Mouse (Mus musculus): ENCODE measurements around the gene Smim6. TPM values are rescaled to one million over a fixed set of nuclear protein-coding genes. Genes with fewer than 3 reads are reported as not detected.

Smim6 gene
- polyA plus RNA-seq, 1 experiment, result 5.7 TPM

DNA sequence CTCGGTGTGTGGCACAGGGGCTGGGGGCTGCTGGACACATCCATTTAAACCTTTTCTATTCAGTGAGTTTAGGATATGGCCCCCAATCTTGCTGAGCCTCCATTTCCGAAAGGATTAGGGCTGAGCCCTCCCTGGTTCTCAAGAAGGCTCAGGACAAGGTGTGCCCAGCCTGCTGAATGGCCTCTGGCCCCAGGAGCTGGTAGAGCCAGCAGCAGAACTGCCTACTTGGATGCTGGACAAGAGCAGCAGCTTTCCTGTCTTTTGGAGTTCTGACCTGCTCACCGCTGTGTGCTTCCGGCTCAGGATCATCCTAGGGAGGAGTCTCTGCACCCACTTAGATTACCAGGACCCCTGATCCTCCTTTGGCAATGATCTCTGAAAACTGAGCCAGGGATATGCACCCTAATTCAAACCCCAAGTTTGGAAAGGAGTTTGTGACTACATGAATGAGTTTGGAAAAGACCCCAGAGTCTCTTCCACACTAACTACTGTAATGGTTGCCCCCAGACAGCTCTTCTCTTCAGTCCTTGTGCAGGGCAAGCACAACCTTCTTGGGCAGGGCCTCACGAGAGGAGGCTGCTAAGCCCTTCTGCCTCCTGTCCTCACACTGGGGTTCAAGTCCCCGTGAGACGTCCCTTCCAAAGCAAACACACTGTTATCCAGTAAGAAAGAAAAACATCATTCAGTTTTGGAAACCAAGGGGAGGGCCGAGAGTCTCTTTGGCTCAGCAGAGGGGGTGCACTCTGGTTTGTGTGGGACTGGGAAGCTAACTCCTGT is 11.1 kb upstream of the Smim6 start:
- no peaks in the 10 kb centered on the region for H3K27me3 ChIP-seq (replicated peaks; ENCODE audit: control insufficient read depth, insufficient read depth, low read length)
- H3K27ac ChIP-seq (ENCODE audit: insufficient read depth, low read depth, low read length), result peak overlapping the region; percentile 98
- TF ChIP-seq CTCF (conservative IDR thresholded peaks at IDR 0.05; ENCODE audit: insufficient read depth, insufficient read length, low read depth, low read length) (no peak), POLR2A (IDR thresholded peaks at IDR 0.05; ENCODE audit: low read depth, low read length) (no peak)
- 44% methylated on average over 8 of the region's 8 CpGs for WGBS
- DNase-seq, result peak; percentile 77
- H3K36me3 ChIP-seq (ENCODE audit: control insufficient read depth, insufficient read depth, low read length), result no peaks in the 10 kb centered on the region
- peaks cover 48% of the 10 kb centered on the region for H3K4me1 ChIP-seq (ENCODE audit: control insufficient read depth, insufficient read depth, low read length)
- H3K4me3 ChIP-seq (ENCODE audit: insufficient read depth, low read depth, low read length), result peak overlapping the region; percentile 57

DNA sequence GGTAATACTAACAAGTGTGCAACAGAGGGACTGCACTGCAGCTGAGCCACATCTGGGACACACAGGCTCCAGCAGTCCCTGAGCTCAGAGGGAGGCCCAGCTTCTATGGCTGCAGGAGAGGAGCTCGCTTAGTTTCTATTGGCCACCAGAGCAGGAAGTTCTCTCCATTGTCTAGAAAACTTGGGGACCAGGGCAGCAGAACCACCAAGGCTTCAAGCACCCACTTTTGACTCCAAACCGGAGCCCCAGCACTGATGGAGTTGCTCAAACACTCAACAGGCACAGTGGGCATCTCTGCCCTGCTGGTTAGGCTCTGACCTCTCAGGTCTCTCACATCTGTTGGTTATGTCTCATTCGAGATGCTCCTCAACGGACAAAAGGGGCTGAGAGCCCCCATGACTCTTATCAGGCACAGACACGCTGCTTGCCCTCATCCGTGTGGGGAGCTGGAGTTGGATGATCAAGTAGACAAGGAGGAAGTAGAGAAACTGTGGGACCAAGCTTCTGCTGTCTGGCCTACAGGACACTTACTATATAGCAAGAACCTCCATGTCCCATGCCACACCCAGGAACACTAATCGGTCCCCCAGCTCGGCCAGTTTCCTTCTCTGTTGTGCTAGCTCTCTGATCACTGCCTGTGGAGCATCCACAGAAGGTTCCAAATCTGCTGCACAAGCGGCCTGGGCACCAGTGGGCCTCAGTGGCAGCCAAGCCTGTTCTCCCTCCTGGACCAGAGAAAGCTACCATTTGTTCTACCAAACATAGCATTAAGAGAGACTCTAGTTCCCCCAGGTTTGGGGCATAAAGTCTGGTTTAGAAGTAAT is 10.3 kb upstream of the Smim6 start:
- no peaks in the 10 kb centered on the region for H3K27me3 ChIP-seq (replicated peaks; ENCODE audit: control insufficient read depth, insufficient read depth, low read length)
- peak overlapping the region; percentile 57; the same call in 1 of the 2 replicates for H3K4me3 ChIP-seq (ENCODE audit: insufficient read depth, low read depth, low read length)
- H3K27ac ChIP-seq (ENCODE audit: insufficient read depth, low read depth, low read length), result peak overlapping the region; percentile 98
- TF ChIP-seq CTCF (conservative IDR thresholded peaks at IDR 0.05; ENCODE audit: insufficient read depth, insufficient read length, low read depth, low read length) (no peak), POLR2A (IDR thresholded peaks at IDR 0.05; ENCODE audit: low read depth, low read length) (no peak)
- DNase-seq, result no peak
- no peaks in the 10 kb centered on the region for H3K36me3 ChIP-seq (ENCODE audit: control insufficient read depth, insufficient read depth, low read length)
- 85% methylated on average over 9 of the region's 9 CpGs for WGBS
- peaks cover 54% of the 10 kb centered on the region for H3K4me1 ChIP-seq (ENCODE audit: control insufficient read depth, insufficient read depth, low read length)

DNA sequence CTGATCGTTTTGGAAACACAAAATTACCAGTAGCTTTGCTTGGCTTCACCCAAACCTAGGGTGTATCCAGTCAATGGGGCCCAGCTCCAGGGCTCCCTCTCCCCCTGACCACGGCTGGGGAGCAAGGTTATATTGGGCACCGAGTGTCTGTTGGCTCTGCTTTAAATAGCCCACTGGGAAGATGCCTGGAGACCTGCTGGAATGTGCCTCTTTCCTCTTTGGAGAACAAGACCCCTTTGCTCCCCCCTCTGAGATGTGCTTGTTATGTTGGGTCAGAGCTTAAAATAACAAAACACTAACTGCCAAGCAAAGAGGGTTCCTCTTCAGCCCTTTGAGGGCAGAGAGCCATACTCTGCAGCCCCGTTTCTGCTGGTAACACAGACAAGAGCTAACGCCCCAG is 9.6 kb upstream of the Smim6 start:
- peaks cover 60% of the 10 kb centered on the region for H3K4me1 ChIP-seq (ENCODE audit: control insufficient read depth, insufficient read depth, low read length)
- TF ChIP-seq POLR2A (IDR thresholded peaks at IDR 0.05; ENCODE audit: low read depth, low read length), result no peak
- TF ChIP-seq CTCF (conservative IDR thresholded peaks at IDR 0.05; ENCODE audit: insufficient read depth, insufficient read length, low read depth, low read length), result no peak
- 0 out of 2 replicates have a peak overlapping the region, but pooled peaks have one; percentile 1 for H3K4me3 ChIP-seq (ENCODE audit: insufficient read depth, low read depth, low read length)
- no peaks in the 10 kb centered on the region for H3K27me3 ChIP-seq (replicated peaks; ENCODE audit: control insufficient read depth, insufficient read depth, low read length)
- DNase-seq, result no peak
- H3K36me3 ChIP-seq (ENCODE audit: control insufficient read depth, insufficient read depth, low read length), result no peaks in the 10 kb centered on the region
- 53% methylated on average over 5 of the region's 5 CpGs for WGBS
- H3K27ac ChIP-seq (ENCODE audit: insufficient read depth, low read depth, low read length), result peak overlapping the region; percentile 98

DNA sequence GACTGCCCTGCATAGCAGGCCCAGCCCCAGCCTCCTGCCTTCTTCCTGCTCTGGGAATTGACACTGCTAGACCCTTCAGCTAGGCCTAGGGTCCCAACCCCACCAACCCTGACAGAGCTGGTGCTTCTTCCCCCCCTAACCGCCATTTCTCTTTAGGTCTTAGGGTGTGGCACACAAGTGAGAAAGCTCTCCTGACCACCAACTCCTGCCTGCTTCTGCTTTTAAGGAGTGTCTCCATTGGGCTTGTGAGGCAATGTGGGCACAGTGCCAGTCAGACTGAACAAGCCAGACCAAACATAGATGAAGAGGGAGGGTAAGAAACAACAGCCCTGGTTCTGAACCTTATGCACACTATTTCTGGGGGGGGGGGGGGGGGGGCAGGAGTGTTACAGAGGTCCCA is 9.0 kb upstream of the Smim6 start:
- Histone ChIP-seq H3K4me3 (ENCODE audit: insufficient read depth, low read depth, low read length) (no peak overlapping the region), H3K27me3 (replicated peaks; ENCODE audit: control insufficient read depth, insufficient read depth, low read length) (no peaks in the 10 kb centered on the region), H3K27ac (ENCODE audit: insufficient read depth, low read depth, low read length) (peak overlapping the region; percentile 98), H3K4me1 (ENCODE audit: control insufficient read depth, insufficient read depth, low read length) (peaks cover 64% of the 10 kb centered on the region), H3K36me3 (ENCODE audit: control insufficient read depth, insufficient read depth, low read length) (no peaks in the 10 kb centered on the region)
- DNase-seq, result peak; percentile 50
- 75% methylated on average over 1 of the region's 1 CpGs for WGBS
- TF ChIP-seq POLR2A (IDR thresholded peaks at IDR 0.05; ENCODE audit: low read depth, low read length) (no peak), CTCF (conservative IDR thresholded peaks at IDR 0.05; ENCODE audit: insufficient read depth, insufficient read length, low read depth, low read length) (no peak)

DNA sequence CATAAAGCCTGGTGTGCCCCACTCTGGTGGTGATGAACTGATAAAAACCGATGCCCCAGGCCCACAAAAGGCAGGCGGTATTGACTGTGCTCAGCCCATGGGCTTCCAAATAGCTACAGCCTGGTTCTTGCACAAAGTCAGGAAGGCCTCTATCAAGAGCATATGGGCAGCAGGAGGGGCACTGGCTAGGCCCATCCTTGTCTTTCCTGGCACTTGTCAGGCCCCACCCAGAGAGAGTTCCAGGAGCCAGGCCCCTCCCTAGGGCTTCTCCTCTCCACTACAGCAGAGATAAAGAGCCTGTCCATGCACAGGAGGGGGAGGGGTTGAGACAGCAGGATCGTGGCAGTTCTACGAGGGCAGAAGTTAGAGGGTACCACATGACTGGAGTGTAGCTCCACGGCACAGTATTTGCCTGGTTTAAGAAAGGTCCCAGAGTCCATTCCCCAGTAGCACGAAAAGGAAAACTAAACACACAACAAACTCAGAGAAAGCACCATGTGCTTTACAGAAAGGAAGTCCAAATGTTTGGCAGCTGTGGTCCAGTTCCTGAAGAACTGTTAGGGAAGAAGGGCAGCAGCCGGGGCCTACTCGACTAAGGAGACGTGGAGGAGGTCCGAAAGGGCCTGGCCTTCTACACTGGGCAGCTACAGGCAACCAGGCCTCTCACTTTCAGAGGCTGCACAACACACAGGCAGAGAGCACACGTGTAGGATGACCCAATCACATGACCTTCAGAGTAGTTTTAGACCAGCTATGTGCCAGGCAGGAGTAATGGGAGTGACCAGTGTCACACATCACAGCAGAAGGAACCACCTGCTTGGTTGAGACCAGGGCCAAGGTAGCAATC is 8.2 kb upstream of the Smim6 start:
- H3K27me3 ChIP-seq (replicated peaks; ENCODE audit: control insufficient read depth, insufficient read depth, low read length), result no peaks in the 10 kb centered on the region
- H3K4me3 ChIP-seq (ENCODE audit: insufficient read depth, low read depth, low read length), result no peak overlapping the region
- no peaks in the 10 kb centered on the region for H3K36me3 ChIP-seq (ENCODE audit: control insufficient read depth, insufficient read depth, low read length)
- H3K27ac ChIP-seq (ENCODE audit: insufficient read depth, low read depth, low read length), result peak overlapping the region; percentile 87
- peaks cover 64% of the 10 kb centered on the region for H3K4me1 ChIP-seq (ENCODE audit: control insufficient read depth, insufficient read depth, low read length)
- TF ChIP-seq POLR2A (IDR thresholded peaks at IDR 0.05; ENCODE audit: low read depth, low read length), result no peak
- no peak for TF ChIP-seq CTCF (conservative IDR thresholded peaks at IDR 0.05; ENCODE audit: insufficient read depth, insufficient read length, low read depth, low read length)
- 36% methylated on average over 11 of the region's 11 CpGs for WGBS
- peak; percentile 30 for DNase-seq

DNA sequence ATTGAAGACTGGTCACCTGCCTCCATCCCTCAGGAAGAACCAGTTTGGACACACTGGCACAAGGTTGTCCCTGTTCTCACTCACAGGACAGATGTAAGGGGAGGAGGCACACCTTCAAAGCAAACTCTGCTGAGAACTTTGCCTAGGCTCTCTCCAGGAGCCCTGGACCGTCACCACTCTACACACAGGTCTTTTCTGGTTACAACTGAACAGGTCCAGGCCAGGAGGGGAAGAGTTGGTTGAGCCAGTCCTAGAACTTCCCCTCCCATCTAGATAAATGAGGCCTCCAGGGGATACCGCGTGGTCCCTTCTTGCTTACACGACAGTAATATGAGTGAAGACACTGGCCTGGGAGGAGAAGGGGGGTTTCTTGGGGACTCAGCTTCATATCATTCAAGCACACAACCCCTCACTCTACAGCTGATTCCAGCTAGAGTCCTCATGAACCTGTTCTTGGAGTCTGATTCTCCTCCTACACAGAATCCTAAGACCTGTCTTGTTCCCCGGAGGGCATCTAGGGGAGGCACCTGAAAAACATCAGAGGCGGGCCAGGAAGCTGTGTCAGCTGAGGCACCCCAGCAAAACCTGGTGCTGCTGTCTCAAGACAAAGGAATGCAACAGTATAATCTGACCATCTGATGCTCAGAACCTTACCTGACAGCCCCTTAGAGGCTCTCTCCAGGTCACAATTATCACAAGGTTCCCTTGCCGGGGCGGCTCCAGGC is 7.4 kb upstream of the Smim6 start:
- Histone ChIP-seq H3K27ac (ENCODE audit: insufficient read depth, low read depth, low read length) (peak overlapping the region; percentile 87), H3K4me3 (ENCODE audit: insufficient read depth, low read depth, low read length) (no peak overlapping the region), H3K4me1 (ENCODE audit: control insufficient read depth, insufficient read depth, low read length) (peaks cover 63% of the 10 kb centered on the region), H3K27me3 (replicated peaks; ENCODE audit: control insufficient read depth, insufficient read depth, low read length) (no peaks in the 10 kb centered on the region), H3K36me3 (ENCODE audit: control insufficient read depth, insufficient read depth, low read length) (no peaks in the 10 kb centered on the region)
- 60% methylated on average over 8 of the region's 8 CpGs for WGBS
- DNase-seq, result peak; percentile 56
- TF ChIP-seq CTCF (conservative IDR thresholded peaks at IDR 0.05; ENCODE audit: insufficient read depth, insufficient read length, low read depth, low read length), result no peak
- TF ChIP-seq POLR2A (IDR thresholded peaks at IDR 0.05; ENCODE audit: low read depth, low read length), result no peak
